Mouse (Mus musculus) CH12.LX (cell line): ENCODE measurements around the gene Rhod. TPM values are rescaled to one million over a fixed set of nuclear protein-coding genes. Genes with fewer than 3 reads are reported as not detected.

Experiments used
- DNase-seq: peaks from one replicate; pipeline ENCODE4 v3.0.0-alpha.2; 2013; ENCODE audit errors: extremely low read depth
- H3K27ac ChIP-seq: 2 replicates; pipeline ENCODE4 v1.5.1; 2012; ENCODE audit warnings: low read depth, mild to moderate bottlenecking, control low read depth, moderate library complexity; ENCODE audit not compliant: insufficient read depth
- H3K27me3 ChIP-seq: replicated peaks from 2 replicates; pipeline ENCODE3; 2012; ENCODE audit warnings: inconsistent platforms
- H3K36me3 ChIP-seq, 2 experiments: replicated peaks in 1 of 2; 2 replicates each; pipeline versions ENCODE3 to v1.6.1; 2012; ENCODE audit warnings: inconsistent platforms in 1 of 2, low read length in 1 of 2, mild to moderate bottlenecking in 1 of 2, mixed read lengths in 1 of 2, moderate library complexity in 1 of 2; ENCODE audit not compliant: control insufficient read depth in 1 of 2, insufficient read depth in 1 of 2
- H3K4me1 ChIP-seq, 2 experiments: 2 replicates each; pipeline ENCODE4 v1.6.1; 2012; ENCODE audit warnings: inconsistent platforms in 1 of 2, moderate library complexity in 1 of 2; ENCODE audit not compliant: insufficient read depth in 2 of 2, control insufficient read depth in 1 of 2
- H3K4me2 ChIP-seq: 2 replicates; pipeline ENCODE4 v1.6.1; 2012; ENCODE audit warnings: low read depth, mild to moderate bottlenecking, control low read depth; ENCODE audit not compliant: poor library complexity, insufficient read depth, severe bottlenecking
- H3K4me3 ChIP-seq, 3 experiments: fragments of 150-350 bp in 1 of 3; sonication (generic) in 1 of 3; replicated peaks in 1 of 3; 2 replicates each; pipeline versions ENCODE3 to v1.5.1; 2011 to 2012; ENCODE audit warnings: low read depth in 2 of 3, low read length in 2 of 3, mild to moderate bottlenecking in 2 of 3, moderate library complexity in 2 of 3, control low read depth in 1 of 3, improper control_type of control experiment in 1 of 3, inconsistent platforms in 1 of 3, mixed read lengths in 1 of 3; ENCODE audit not compliant: poor library complexity in 1 of 3
- H3K79me2 ChIP-seq: replicated peaks from 2 replicates; pipeline ENCODE4 v1.6.1; 2012; ENCODE audit warnings: mild to moderate bottlenecking, moderate library complexity; ENCODE audit not compliant: control insufficient read depth, poor library complexity, insufficient read depth, severe bottlenecking; ENCODE audit errors: extremely low read depth
- H3K9ac ChIP-seq: 2 replicates; pipeline ENCODE4 v1.6.1; 2012; ENCODE audit warnings: low read depth, mild to moderate bottlenecking, control low read depth, moderate library complexity; ENCODE audit not compliant: insufficient read depth
- H3K9me3 ChIP-seq: replicated peaks from 2 replicates; pipeline ENCODE3; 2012; ENCODE audit warnings: low read length, inconsistent platforms, mixed read lengths
- BHLHE40 ChIP-seq: IDR thresholded peaks from 2 replicates; pipeline ENCODE4 v1.6.1; 2011; ENCODE audit warnings: mild to moderate bottlenecking, low read depth, low read length, improper control_type of control experiment
- CHD1 ChIP-seq: IDR thresholded peaks from 2 replicates; pipeline ENCODE4 v1.6.1; 2012; ENCODE audit warnings: low read depth, low read length, improper control_type of control experiment, inconsistent platforms
- CHD2 ChIP-seq: IDR thresholded peaks from 2 replicates; pipeline ENCODE4 v1.6.1; 2011; ENCODE audit warnings: low read length, improper control_type of control experiment
- CTCF ChIP-seq, 2 experiments: IDR thresholded peaks in 1 of 2; conservative IDR thresholded peaks in 1 of 2; 2 replicates each; pipeline ENCODE4 v1.5.1; 2011 to 2012; ENCODE audit warnings: low read depth in 2 of 2, low read length in 2 of 2, improper control_type of control experiment in 1 of 2, inconsistent platforms in 1 of 2, mild to moderate bottlenecking in 1 of 2, moderate library complexity in 1 of 2
- ETS1 ChIP-seq: conservative IDR thresholded peaks from 2 replicates; pipeline ENCODE4 v1.6.1; 2012; ENCODE audit warnings: low read depth, mild to moderate bottlenecking, inconsistent platforms, low read length, improper control_type of control experiment, moderate library complexity
- GABPA ChIP-seq: IDR thresholded peaks from 2 replicates; pipeline ENCODE4 v1.6.1; 2012; ENCODE audit warnings: low read depth, low read length, improper control_type of control experiment, inconsistent platforms; ENCODE audit not compliant: insufficient replicate concordance
- HCFC1 ChIP-seq: IDR thresholded peaks from 2 replicates; pipeline ENCODE4 v1.6.1; 2012; ENCODE audit warnings: low read depth, mild to moderate bottlenecking, inconsistent platforms, low read length, improper control_type of control experiment
- IRF4 ChIP-seq: IDR thresholded peaks from 2 replicates; pipeline ENCODE4 v1.6.1; 2014; ENCODE audit warnings: low read depth, mild to moderate bottlenecking, inconsistent platforms, low read length, improper control_type of control experiment
- JUN ChIP-seq: IDR thresholded peaks from 2 replicates; pipeline ENCODE4 v1.6.1; 2011; ENCODE audit warnings: low read depth, mild to moderate bottlenecking, low read length, improper control_type of control experiment, moderate library complexity; ENCODE audit not compliant: insufficient read depth
- MAFK ChIP-seq: IDR thresholded peaks from 2 replicates; pipeline ENCODE4 v1.6.1; 2011; ENCODE audit warnings: low read length, improper control_type of control experiment; ENCODE audit not compliant: insufficient replicate concordance
- MAZ ChIP-seq: IDR thresholded peaks from 2 replicates; pipeline ENCODE4 v1.6.1; 2012; ENCODE audit warnings: low read depth, mild to moderate bottlenecking, inconsistent platforms, low read length, improper control_type of control experiment, moderate library complexity
- MXI1 ChIP-seq: IDR thresholded peaks from 2 replicates; pipeline ENCODE4 v1.6.1; 2011; ENCODE audit warnings: mild to moderate bottlenecking, low read depth, low read length, improper control_type of control experiment
- MYC ChIP-seq: IDR thresholded peaks from 2 replicates; pipeline ENCODE4 v1.6.1; 2011; ENCODE audit warnings: low read depth, mild to moderate bottlenecking, improper control_type of control experiment, low read length
- NELFE ChIP-seq: IDR thresholded peaks from 2 replicates; pipeline ENCODE4 v1.6.1; 2011; ENCODE audit warnings: low read depth, low read length, improper control_type of control experiment
- NRF1 ChIP-seq: IDR thresholded peaks from 2 replicates; pipeline ENCODE4 v1.6.1; 2014; ENCODE audit warnings: low read depth, mild to moderate bottlenecking, inconsistent platforms, low read length, improper control_type of control experiment, moderate library complexity
- POLR2A ChIP-seq: IDR thresholded peaks from 2 replicates; pipeline ENCODE4 v1.6.1; 2011; ENCODE audit warnings: low read depth, mild to moderate bottlenecking, improper control_type of control experiment, low read length
- RAD21 ChIP-seq: IDR thresholded peaks from 2 replicates; pipeline ENCODE4 v1.6.1; 2011; ENCODE audit warnings: low read depth, mild to moderate bottlenecking, low read length, improper control_type of control experiment, moderate library complexity
- RCOR1 ChIP-seq: conservative IDR thresholded peaks from 2 replicates; pipeline ENCODE4 v1.6.1; 2012; ENCODE audit warnings: low read depth, mild to moderate bottlenecking, inconsistent platforms, low read length, improper control_type of control experiment
- SMC3 ChIP-seq: IDR thresholded peaks from 2 replicates; pipeline ENCODE4 v1.6.1; 2011; ENCODE audit warnings: low read depth, low read length, improper control_type of control experiment
- UBTF ChIP-seq: IDR thresholded peaks from 2 replicates; pipeline ENCODE4 v1.6.1; 2012; ENCODE audit warnings: low read depth, mild to moderate bottlenecking, inconsistent platforms, low read length, improper control_type of control experiment, moderate library complexity
- ZMIZ1 ChIP-seq: IDR thresholded peaks from 2 replicates; pipeline ENCODE4 v1.6.1; 2012; ENCODE audit warnings: low read depth, mild to moderate bottlenecking, inconsistent platforms, low read length, improper control_type of control experiment
- dilution Hi-C: fragments of 300-500 bp; cut with MboI; formaldehyde crosslinking; loops from 2 replicates; pipeline ENCODE4 v1.14.3; 2020; ENCODE audit warnings: low sequenced_read_pairs; ENCODE audit not compliant: extremely low pct_unique_long_range_greater_than_20kb, extremely low pct_ligation_motif_present
- in situ Hi-C: fragments of 300-500 bp; cut with MboI; formaldehyde crosslinking; loops from 3 replicates; pipeline ENCODE4 v1.14.3; 2019; ENCODE audit warnings: low sequenced_read_pairs, low pct_ligation_motif_present, low pct_unique_long_range_greater_than_20kb, mixed read lengths
- polyA plus RNA-seq: library from polyadenylated mRNA; unstranded; fragments of >175 nt; gene quantifications from 2 replicates; pipeline ENCODE4 v1.2.1, GENCODE M21; 2012; ENCODE audit warnings: low read depth; ENCODE audit not compliant: insufficient read length
- total RNA-seq, 2 experiments: library from RNA; depleted of rRNA; stranded (reverse); fragments of 300-350 nt in 1 of 2; fragments of >200 nt in 1 of 2; gene quantifications; 2 replicates each; pipeline ENCODE4 v1.2.3; 2012 to 2014

The Rhod gene
- total and polyA plus RNA-seq, 3 experiments: 14.4 to 20.1 (median 19.3) TPM

GRCm38 (mm10) chr19:4464666-4465065 is 25.4 kb upstream of the Rhod start:
- peaks cover 4 to 11% of the 10 kb centered on the region in 2 experiments; a peak in 2 of 4 replicates for H3K4me1 ChIP-seq
- H3K27ac ChIP-seq: no peak overlapping the region
- H3K4me2 ChIP-seq: no peak overlapping the region
- TF ChIP-seq RCOR1 (no peak), CHD2 (no peak), IRF4 (no peak), NELFE (no peak), CHD1 (no peak), GABPA (no peak), ETS1 (no peak), CTCF (conservative IDR thresholded peaks at IDR 0.05 in 1 of 2, IDR thresholded peaks at IDR 0.05 in 1 of 2; ENCODE audit: low read depth in 2 of 2, low read length in 2 of 2) (no peak), POLR2A (no peak), NRF1 (no peak), SMC3 (no peak), HCFC1 (no peak), UBTF (no peak), RAD21 (no peak), MYC (no peak), ZMIZ1 (no peak), MXI1 (no peak), BHLHE40 (no peak), JUN (no peak), MAFK (no peak)
- no peaks in the 10 kb centered on the region for H3K9me3 ChIP-seq
- DNase-seq: no peak
- no peaks in the 10 kb centered on the region for H3K27me3 ChIP-seq
- H3K79me2 ChIP-seq: no peaks in the 10 kb centered on the region
- H3K36me3 ChIP-seq: no peaks in the 10 kb centered on the region
- no peak overlapping the region for H3K9ac ChIP-seq
- in situ Hi-C loops: no loop called here
- dilution Hi-C loops: no loop called here
- no peak overlapping the region for H3K4me3 ChIP-seq

- no peak overlapping the region for H3K27ac ChIP-seq
These were observed 22.7 kb upstream of the Rhod start for GRCm38 (mm10) chr19:4461981-4462380.

More at GRCm38 (mm10) chr19:4461981-4462380, 22.7 kb upstream of the Rhod start:
- Histone ChIP-seq H3K4me2 (no peak overlapping the region), H3K4me1 (peaks cover 4 to 9% of the 10 kb centered on the region in 2 experiments; a peak in 2 of 4 replicates)
- TF ChIP-seq MAZ (no peak), BHLHE40 (peak; percentile 51; the same call in 1 of the 2 replicates)
- TF ChIP-seq, all 38 proteins: peak for 1
- Histone ChIP-seq H3K4me3 (no peak overlapping the region), H3K9me3 (no peaks in the 10 kb centered on the region), H3K79me2 (no peaks in the 10 kb centered on the region), H3K36me3 (no peaks in the 10 kb centered on the region), H3K9ac (no peak overlapping the region), H3K27me3 (no peaks in the 10 kb centered on the region)
- dilution Hi-C loops: no loop called here
- in situ Hi-C loops: no loop called here
- no peak for DNase-seq
